Mouse (Mus musculus) forebrain, postnatal 0 days (tissue): Measurements from ENCODE around the gene Smc4. TPM values are rescaled to one million over a fixed set of nuclear protein-coding genes. Genes with fewer than 3 reads are reported as not detected.

Experiments
- ATAC-seq: fragments of 200-750 bp; cut with Nextera tagmentation; 2 replicates; pipeline ENCODE4 v1.8.0; 2017; ENCODE audit warnings: mild to moderate bottlenecking, moderate library complexity
- DNase-seq: peaks from one replicate; pipeline ENCODE4 v3.0.0-alpha.2; 2015
- H3K27ac ChIP-seq: fragments of 300-500 bp; sonication (generic); 2 replicates; pipeline ENCODE4 v1.5.1; 2014; ENCODE audit warnings: low read depth, mild to moderate bottlenecking, antibody characterized with exemption, low read length, moderate library complexity, mixed read lengths
- H3K27me3 ChIP-seq: fragments of 300-500 bp; sonication (generic); 2 replicates; pipeline ENCODE4 v1.6.1; 2014; ENCODE audit warnings: mild to moderate bottlenecking, low read length, mixed read lengths; ENCODE audit not compliant: insufficient read depth
- H3K36me3 ChIP-seq: fragments of 300-500 bp; sonication (generic); 2 replicates; pipeline ENCODE4 v1.6.1; 2014; ENCODE audit warnings: mild to moderate bottlenecking, moderate library complexity; ENCODE audit not compliant: insufficient read depth
- H3K4me1 ChIP-seq: fragments of 300-500 bp; sonication (generic); 2 replicates; pipeline ENCODE4 v1.6.1; 2014; ENCODE audit warnings: antibody characterized with exemption; ENCODE audit not compliant: insufficient read depth
- H3K4me2 ChIP-seq: fragments of 300-500 bp; sonication (generic); 2 replicates; pipeline ENCODE4 v1.6.1; 2014; ENCODE audit warnings: low read depth, mild to moderate bottlenecking, moderate library complexity
- H3K4me3 ChIP-seq: fragments of 300-500 bp; sonication (generic); 2 replicates; pipeline ENCODE4 v1.5.1; 2014; ENCODE audit warnings: low read depth, low read length, mixed read lengths
- H3K9ac ChIP-seq: fragments of 300-500 bp; sonication (generic); 2 replicates; pipeline ENCODE4 v1.6.1; 2014; ENCODE audit warnings: mild to moderate bottlenecking
- H3K9me3 ChIP-seq: fragments of 300-500 bp; sonication (generic); 2 replicates; pipeline ENCODE4 v1.6.1; 2016; ENCODE audit warnings: low read length
- CTCF ChIP-seq: sonication (generic); IDR thresholded peaks from 2 replicates; pipeline ENCODE4 v1.5.1; 2016; ENCODE audit warnings: antibody characterized with exemption, control low read depth, low read depth
- WGBS: fragments of 180-500 bp; shearing (Covaris S2); extraction: QIAGEN DNeasy Blood & Tissue Kit; methylation state at CpG from one replicate; pipeline ENCODE4 v1.1.7; 2014; 5-methylcytosine and 5-hydroxymethylcytosine counted together
- polyA plus RNA-seq: library from polyadenylated mRNA; unstranded; fragments of >200 nt; fragmentation: Nextera tagmentation; extraction: Ambion mirVana; gene quantifications from 2 replicates; pipeline ENCODE4 v1.2.1, GENCODE M21; 2015
- total RNA-seq: library from RNA; depleted of rRNA; stranded (reverse); fragments of >200 nt; gene quantifications from 2 replicates; pipeline ENCODE4 v1.2.3, GENCODE M21; 2014

Gene Smc4
- total and polyA plus RNA-seq, 2 experiments from 2014 or later: 21.1 to 30.2 TPM

- ATAC-seq (no peak), DNase-seq (no peak)
- Histone ChIP-seq H3K27ac (no peak overlapping the region), H3K4me3 (no peak overlapping the region), H3K36me3 (peaks cover 20% of the 10 kb centered on the region), H3K4me1 (no peaks in the 10 kb centered on the region), H3K9ac (no peak overlapping the region), H3K4me2 (no peak overlapping the region), H3K9me3 (no peaks in the 10 kb centered on the region), H3K27me3 (no peaks in the 10 kb centered on the region)
- no peak for TF ChIP-seq CTCF
- WGBS: 87% methylated on average over 3 of the region's 3 CpGs
Measured at GRCm38 (mm10) chr3:68969091-68969590, 35.4 kb upstream of the Smc4 start.

- Histone ChIP-seq H3K27ac (no peak overlapping the region), H3K4me3 (no peak overlapping the region), H3K36me3 (no peaks in the 10 kb centered on the region), H3K4me2 (no peak overlapping the region), H3K4me1 (no peaks in the 10 kb centered on the region), H3K27me3 (no peaks in the 10 kb centered on the region), H3K9ac (no peak overlapping the region), H3K9me3 (no peaks in the 10 kb centered on the region)
- ATAC-seq: no peak
- 74% methylated on average over 1 of the region's 1 CpGs for WGBS
- DNase-seq: no peak
- TF ChIP-seq CTCF: no peak
Measured at GRCm38 (mm10) chr3:68973574-68973973, 31.0 kb upstream of the Smc4 start.

DNA sequence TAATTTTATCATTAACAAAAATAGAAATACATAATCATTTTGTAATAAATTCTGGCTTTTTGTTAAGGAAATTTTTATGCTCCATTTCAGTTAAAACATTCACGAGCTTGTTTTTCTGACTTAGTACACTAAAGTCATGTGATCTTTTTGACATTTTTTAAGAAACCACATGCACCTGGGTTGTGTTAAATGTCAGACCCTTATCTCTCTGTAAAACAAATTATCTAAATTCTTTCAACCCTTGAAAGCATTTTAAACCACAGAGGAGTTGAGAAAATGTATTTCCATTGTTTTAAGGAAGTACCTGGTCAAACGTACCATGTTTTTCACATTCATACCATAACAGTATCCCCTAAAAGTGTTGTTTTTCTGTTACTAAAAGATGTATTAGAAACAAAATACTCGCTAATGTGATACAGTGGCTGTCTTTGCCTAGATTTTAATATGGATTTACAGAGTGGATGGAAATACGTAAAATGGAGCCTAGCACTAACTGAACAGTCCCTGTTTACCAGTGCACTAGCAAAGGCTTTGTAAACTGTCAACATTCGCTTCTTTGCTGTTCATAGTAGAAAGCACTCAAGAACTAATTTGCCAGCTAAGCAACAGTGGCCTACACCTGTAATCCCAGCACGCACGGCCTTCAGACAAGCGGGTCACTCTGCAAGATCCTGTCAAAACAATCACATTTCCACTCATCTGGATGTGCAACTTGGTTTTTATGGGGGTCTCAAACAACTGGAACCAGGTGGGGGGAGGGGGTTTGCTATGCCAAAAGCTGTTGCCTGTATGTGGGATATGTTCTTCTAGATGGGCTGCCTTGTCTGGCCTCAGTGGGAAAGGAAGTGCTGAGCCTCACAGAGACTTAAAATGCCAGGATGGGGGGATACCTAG is 29.7 kb upstream of the Smc4 start:
- Histone ChIP-seq H3K4me3 (no peak overlapping the region), H3K9me3 (no peaks in the 10 kb centered on the region), H3K27ac (no peak overlapping the region), H3K9ac (no peak overlapping the region), H3K36me3 (peaks cover 3% of the 10 kb centered on the region; the same call in 1 of the 2 replicates), H3K4me1 (no peaks in the 10 kb centered on the region), H3K4me2 (no peak overlapping the region), H3K27me3 (no peaks in the 10 kb centered on the region)
- DNase-seq (no peak), ATAC-seq (no peak)
- WGBS: 87% methylated on average over 8 of the region's 8 CpGs
- no peak for TF ChIP-seq CTCF

DNA sequence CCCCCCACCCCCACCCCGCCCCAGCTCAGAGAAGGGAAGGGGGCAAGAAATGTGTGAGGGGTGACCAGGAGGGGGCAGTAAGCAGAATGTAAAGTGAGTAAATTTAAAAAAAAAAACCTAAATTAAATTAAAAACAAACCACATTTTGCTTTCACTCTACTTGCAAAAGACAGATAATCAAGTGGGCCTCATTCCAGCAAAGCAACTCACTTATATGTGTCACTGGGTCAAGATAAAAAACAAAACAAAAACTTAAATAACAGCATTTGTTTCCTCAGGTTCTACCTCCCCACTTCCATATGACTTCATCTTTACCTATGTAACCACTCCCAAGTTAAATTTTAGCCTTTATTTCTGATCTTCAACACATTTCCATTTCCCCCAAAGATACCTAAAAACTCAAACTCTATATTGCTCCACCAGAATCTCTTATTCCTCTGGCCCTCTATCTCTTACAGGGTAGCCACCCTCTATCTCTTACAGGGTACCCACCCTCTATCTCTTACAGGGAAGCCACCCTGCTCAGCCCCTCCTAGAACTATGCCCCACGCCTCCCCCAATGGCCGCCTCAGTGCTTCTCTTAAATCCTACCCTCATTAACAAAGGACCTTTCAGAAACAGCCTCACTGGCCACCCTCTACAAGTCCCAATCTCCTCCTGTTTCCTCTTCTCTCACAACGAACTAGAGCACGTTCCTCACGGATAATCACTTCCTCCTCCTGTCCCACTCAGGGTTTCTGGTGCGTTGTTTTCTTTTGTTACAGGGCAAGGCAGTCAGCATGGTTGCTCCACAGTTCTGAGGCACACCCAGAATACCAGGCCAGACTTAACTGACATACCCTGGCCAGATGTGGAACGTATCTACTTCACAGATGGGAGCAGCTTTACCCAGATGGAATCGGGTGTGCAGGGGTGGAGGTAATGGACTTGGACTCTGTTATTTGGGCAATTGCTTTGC is 28.7 kb upstream of the Smc4 start:
- no peak for TF ChIP-seq CTCF
- no peak for DNase-seq
- WGBS: 63% methylated on average over 9 of the region's 9 CpGs

GRCm38 (mm10) chr3:68977696-68978095 is 26.8 kb upstream of the Smc4 start:
- DNase-seq: no peak
- H3K36me3 ChIP-seq: peaks cover 3% of the 10 kb centered on the region; the same call in 1 of the 2 replicates
- no peak for TF ChIP-seq CTCF
- no peak overlapping the region for H3K27ac ChIP-seq
- no peaks in the 10 kb centered on the region for H3K4me1 ChIP-seq
- no peaks in the 10 kb centered on the region for H3K9me3 ChIP-seq
- no peak for ATAC-seq
- H3K27me3 ChIP-seq: no peaks in the 10 kb centered on the region
- no peak overlapping the region for H3K4me2 ChIP-seq
- no peak overlapping the region for H3K4me3 ChIP-seq
- no peak overlapping the region for H3K9ac ChIP-seq
- 88% methylated on average over 4 of the region's 4 CpGs for WGBS

More for the DNA sequence above, 28.7 kb upstream of the Smc4 start:
- Histone ChIP-seq H3K4me3 (no peak overlapping the region), H3K27ac (no peak overlapping the region), H3K9ac (no peak overlapping the region), H3K27me3 (no peaks in the 10 kb centered on the region), H3K4me2 (no peak overlapping the region), H3K36me3 (peaks cover 3% of the 10 kb centered on the region; the same call in 1 of the 2 replicates), H3K9me3 (no peaks in the 10 kb centered on the region), H3K4me1 (no peaks in the 10 kb centered on the region)
- ATAC-seq: no peak

DNA sequence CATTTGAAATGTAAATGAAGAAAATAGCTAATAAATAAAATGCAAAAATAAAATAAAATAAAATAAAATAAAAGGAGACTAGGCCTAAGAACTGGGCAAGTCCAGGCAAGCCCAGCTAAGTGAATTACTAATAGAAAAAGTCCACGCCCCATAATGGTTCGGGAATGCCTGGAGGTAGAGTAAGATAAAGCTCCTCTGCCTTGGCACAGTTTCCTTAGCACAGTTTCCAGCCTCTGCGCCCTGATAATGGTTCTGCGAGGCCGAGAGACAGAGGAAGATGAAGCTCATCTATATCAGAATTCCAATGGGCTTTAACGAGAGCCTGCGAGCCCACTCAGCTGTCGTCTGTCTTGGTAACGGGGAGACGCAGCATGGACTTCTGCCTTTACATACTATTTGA is 25.4 kb upstream of the Smc4 start:
- Histone ChIP-seq H3K4me1 (no peaks in the 10 kb centered on the region), H3K4me3 (no peak overlapping the region), H3K9ac (no peak overlapping the region), H3K27me3 (no peaks in the 10 kb centered on the region), H3K4me2 (no peak overlapping the region), H3K36me3 (peaks cover 3% of the 10 kb centered on the region; the same call in 1 of the 2 replicates), H3K27ac (no peak overlapping the region), H3K9me3 (no peaks in the 10 kb centered on the region)
- 85% methylated on average over 10 of the region's 10 CpGs for WGBS
- no peak for TF ChIP-seq CTCF
- DNase-seq: no peak
- ATAC-seq: no peak
